Mouse (Mus musculus): Measurements from ENCODE around the gene Dennd4a. TPM values are rescaled to one million over a fixed set of nuclear protein-coding genes. Genes with fewer than 3 reads are reported as not detected.

Dennd4a gene
- polyA plus RNA-seq, 1 experiment from 2014 or later = 4.8 TPM

- Histone ChIP-seq H3K27ac (peak overlapping the region; percentile 14; the same call in 1 of the 2 replicates), H3K4me2 (no peak overlapping the region), H3K4me3 (no peak overlapping the region), H3K4me1 (replicated peaks) (peaks cover 3% of the 10 kb centered on the region; the same call in 1 of the 2 replicates), H3K9me3 (replicated peaks) (no peaks in the 10 kb centered on the region), H3K36me3 (no peaks in the 10 kb centered on the region), H3K27me3 (no peaks in the 10 kb centered on the region), H3K9ac (no peak overlapping the region)
- ATAC-seq (replicated peaks; ENCODE audit: insufficient number of reproducible peaks, insufficient read depth, low FRiP score, low read depth) = no peak
- 58% methylated on average over 1 of the region's 1 CpGs for WGBS
These were observed 19.5 kb upstream of the Dennd4a start for GRCm38 (mm10) chr9:64791676-64792075.

GRCm38 (mm10) chr9:64792379-64793274 lies 18.5 kb upstream of the Dennd4a start:
- H3K9me3 ChIP-seq (replicated peaks) = no peaks in the 10 kb centered on the region
- H3K4me2 ChIP-seq = no peak overlapping the region
- no peak overlapping the region for H3K4me3 ChIP-seq
- H3K36me3 ChIP-seq = no peaks in the 10 kb centered on the region
- no peak for ATAC-seq (replicated peaks; ENCODE audit: insufficient number of reproducible peaks, insufficient read depth, low FRiP score, low read depth)
- WGBS = 51% methylated on average over 10 of the region's 10 CpGs
- peaks cover 3% of the 10 kb centered on the region; the same call in 1 of the 2 replicates for H3K4me1 ChIP-seq (replicated peaks)
- no peaks in the 10 kb centered on the region for H3K27me3 ChIP-seq
- no peak overlapping the region for H3K27ac ChIP-seq
- H3K9ac ChIP-seq = no peak overlapping the region

GRCm38 (mm10) chr9:64793275-64793590 lies 17.9 kb upstream of the Dennd4a start:
- H3K4me2 ChIP-seq = no peak overlapping the region
- no peak overlapping the region for H3K27ac ChIP-seq
- no peak for ATAC-seq (replicated peaks; ENCODE audit: insufficient number of reproducible peaks, insufficient read depth, low FRiP score, low read depth)
- no peaks in the 10 kb centered on the region for H3K27me3 ChIP-seq
- H3K4me3 ChIP-seq = no peak overlapping the region
- H3K9me3 ChIP-seq (replicated peaks) = no peaks in the 10 kb centered on the region
- H3K9ac ChIP-seq = no peak overlapping the region
- no peaks in the 10 kb centered on the region for H3K36me3 ChIP-seq
- peaks cover 3% of the 10 kb centered on the region; the same call in 1 of the 2 replicates for H3K4me1 ChIP-seq (replicated peaks)

GRCm38 (mm10) chr9:64793794-64794193 lies 17.3 kb upstream of the Dennd4a start:
- WGBS = 60% methylated on average over 3 of the region's 3 CpGs
- ATAC-seq (replicated peaks; ENCODE audit: insufficient number of reproducible peaks, insufficient read depth, low FRiP score, low read depth) = no peak
- no peak overlapping the region for H3K4me2 ChIP-seq
- peaks cover 3% of the 10 kb centered on the region; the same call in 1 of the 2 replicates for H3K4me1 ChIP-seq (replicated peaks)
- no peaks in the 10 kb centered on the region for H3K36me3 ChIP-seq
- H3K27me3 ChIP-seq = no peaks in the 10 kb centered on the region
- no peak overlapping the region for H3K4me3 ChIP-seq
- H3K9me3 ChIP-seq (replicated peaks) = no peaks in the 10 kb centered on the region
- no peak overlapping the region for H3K9ac ChIP-seq
- H3K27ac ChIP-seq = no peak overlapping the region

- no peak for ATAC-seq (replicated peaks; ENCODE audit: insufficient number of reproducible peaks, insufficient read depth, low FRiP score, low read depth)
- Histone ChIP-seq H3K4me3 (no peak overlapping the region), H3K27me3 (no peaks in the 10 kb centered on the region), H3K4me2 (no peak overlapping the region), H3K9ac (no peak overlapping the region), H3K4me1 (replicated peaks) (peaks cover 3% of the 10 kb centered on the region; the same call in 1 of the 2 replicates), H3K27ac (no peak overlapping the region), H3K36me3 (no peaks in the 10 kb centered on the region), H3K9me3 (replicated peaks) (no peaks in the 10 kb centered on the region)
- WGBS = 68% methylated on average over 6 of the region's 6 CpGs
These were observed 16.4 kb upstream of the Dennd4a start for GRCm38 (mm10) chr9:64794448-64795420.

GRCm38 (mm10) chr9:64795846-64796615 lies 15.1 kb upstream of the Dennd4a start:
- no peak overlapping the region for H3K27ac ChIP-seq
- H3K4me3 ChIP-seq = no peak overlapping the region
- H3K4me2 ChIP-seq = no peak overlapping the region
- ATAC-seq (replicated peaks; ENCODE audit: insufficient number of reproducible peaks, insufficient read depth, low FRiP score, low read depth) = no peak
- no peaks in the 10 kb centered on the region for H3K27me3 ChIP-seq
- no peaks in the 10 kb centered on the region for H3K4me1 ChIP-seq (replicated peaks)
- no peak overlapping the region for H3K9ac ChIP-seq
- no peaks in the 10 kb centered on the region for H3K36me3 ChIP-seq
- WGBS = 65% methylated on average over 3 of the region's 3 CpGs
- H3K9me3 ChIP-seq (replicated peaks) = no peaks in the 10 kb centered on the region

- Histone ChIP-seq H3K4me2 (no peak overlapping the region), H3K4me3 (no peak overlapping the region), H3K36me3 (no peaks in the 10 kb centered on the region), H3K27me3 (no peaks in the 10 kb centered on the region), H3K9ac (no peak overlapping the region), H3K9me3 (replicated peaks) (no peaks in the 10 kb centered on the region), H3K27ac (no peak overlapping the region), H3K4me1 (replicated peaks) (no peaks in the 10 kb centered on the region)
- WGBS = 82% methylated on average over 4 of the region's 4 CpGs
- no peak for ATAC-seq (replicated peaks; ENCODE audit: insufficient number of reproducible peaks, insufficient read depth, low FRiP score, low read depth)
These were observed 13.7 kb upstream of the Dennd4a start for GRCm38 (mm10) chr9:64797392-64797791.

- H3K4me1 ChIP-seq (replicated peaks) = no peaks in the 10 kb centered on the region
- H3K9ac ChIP-seq = no peak overlapping the region
- no peak overlapping the region for H3K4me2 ChIP-seq
- no peaks in the 10 kb centered on the region for H3K27me3 ChIP-seq
- no peak for ATAC-seq (replicated peaks; ENCODE audit: insufficient number of reproducible peaks, insufficient read depth, low FRiP score, low read depth)
- H3K27ac ChIP-seq = no peak overlapping the region
- H3K36me3 ChIP-seq = no peaks in the 10 kb centered on the region
- H3K9me3 ChIP-seq (replicated peaks) = no peaks in the 10 kb centered on the region
- H3K4me3 ChIP-seq = no peak overlapping the region
These were observed 13.0 kb upstream of the Dennd4a start for GRCm38 (mm10) chr9:64798099-64798498.

GRCm38 (mm10) chr9:64798859-64799258 lies 12.3 kb upstream of the Dennd4a start:
- no peak for ATAC-seq (replicated peaks; ENCODE audit: insufficient number of reproducible peaks, insufficient read depth, low FRiP score, low read depth)
- H3K4me2 ChIP-seq = no peak overlapping the region
- no peak overlapping the region for H3K9ac ChIP-seq
- H3K4me1 ChIP-seq (replicated peaks) = no peaks in the 10 kb centered on the region
- no peaks in the 10 kb centered on the region for H3K27me3 ChIP-seq
- H3K36me3 ChIP-seq = no peaks in the 10 kb centered on the region
- H3K9me3 ChIP-seq (replicated peaks) = no peaks in the 10 kb centered on the region
- 70% methylated on average over 2 of the region's 2 CpGs for WGBS
- no peak overlapping the region for H3K4me3 ChIP-seq
- no peak overlapping the region for H3K27ac ChIP-seq

GRCm38 (mm10) chr9:64799504-64799903 lies 11.6 kb upstream of the Dennd4a start:
- WGBS = 74% methylated on average over 5 of the region's 5 CpGs

GRCm38 (mm10) chr9:64802561-64802960 lies 8.6 kb upstream of the Dennd4a start:
- Histone ChIP-seq H3K4me3 (no peak overlapping the region), H3K27me3 (no peaks in the 10 kb centered on the region), H3K9ac (no peak overlapping the region), H3K27ac (no peak overlapping the region), H3K9me3 (replicated peaks) (no peaks in the 10 kb centered on the region), H3K4me2 (no peak overlapping the region), H3K4me1 (replicated peaks) (no peaks in the 10 kb centered on the region), H3K36me3 (no peaks in the 10 kb centered on the region)
- no peak for ATAC-seq (replicated peaks; ENCODE audit: insufficient number of reproducible peaks, insufficient read depth, low FRiP score, low read depth)
- 82% methylated on average over 5 of the region's 5 CpGs for WGBS

More at GRCm38 (mm10) chr9:64799504-64799903, 11.6 kb upstream of the Dennd4a start:
- H3K36me3 ChIP-seq = no peaks in the 10 kb centered on the region
- H3K9me3 ChIP-seq (replicated peaks) = no peaks in the 10 kb centered on the region
- H3K4me1 ChIP-seq (replicated peaks) = no peaks in the 10 kb centered on the region
- no peak overlapping the region for H3K27ac ChIP-seq
- no peak overlapping the region for H3K4me3 ChIP-seq
- H3K27me3 ChIP-seq = no peaks in the 10 kb centered on the region
- ATAC-seq (replicated peaks; ENCODE audit: insufficient number of reproducible peaks, insufficient read depth, low FRiP score, low read depth) = no peak
- H3K4me2 ChIP-seq = no peak overlapping the region
- H3K9ac ChIP-seq = no peak overlapping the region

Measured in heart, embryonic 15.5 days (tissue).